Mouse (Mus musculus) stomach, embryonic 16.5 days (tissue): ENCODE data around the gene Zbed3. TPM values are rescaled to one million over a fixed set of nuclear protein-coding genes. Genes with fewer than 3 reads are reported as not detected.

Experiments used
- polyA plus RNA-seq: library from polyadenylated mRNA; unstranded; fragments of >200 nt; fragmentation: Nextera tagmentation; extraction: Ambion mirVana; gene quantifications from 2 replicates; pipeline ENCODE4 v1.2.1, GENCODE M21; 2015

Gene Zbed3
- polyA plus RNA-seq, 1 experiment from 2014 or later: 46.5 TPM

Other genes with a start within 250 kb of the Zbed3 start
- 4.7 and 5.8 TPM in 2 replicates for gene Pde8b, start 73.3 kb upstream of the Zbed3 start, polyA plus RNA-seq
- gene Aggf1, start 51.7 kb downstream of the Zbed3 start, polyA plus RNA-seq: 21.6 and 23.5 TPM in 2 replicates
- 0.22 and 0.35 TPM in 2 replicates for gene Crhbp, start 121.3 kb downstream of the Zbed3 start, polyA plus RNA-seq
- gene S100z, start 155.1 kb downstream of the Zbed3 start, polyA plus RNA-seq: 0.40 TPM in 1 of 2 replicates, not detected in the other
- 14.9 and 17.7 TPM in 2 replicates for gene F2rl1, start 201.6 kb downstream of the Zbed3 start, polyA plus RNA-seq